Mouse (Mus musculus) CD8-positive naive resting alpha-beta T cell, adult 2 months (primary cell): ENCODE measurements around the gene Kdelr3.

Source experiments
- DNase-seq, 2 experiments: peaks; one replicate each; pipeline ENCODE4 v3.0.0; 2022; ENCODE audit warnings: low read depth in 2 of 2, low spot score in 2 of 2

The Kdelr3 gene

DNA sequence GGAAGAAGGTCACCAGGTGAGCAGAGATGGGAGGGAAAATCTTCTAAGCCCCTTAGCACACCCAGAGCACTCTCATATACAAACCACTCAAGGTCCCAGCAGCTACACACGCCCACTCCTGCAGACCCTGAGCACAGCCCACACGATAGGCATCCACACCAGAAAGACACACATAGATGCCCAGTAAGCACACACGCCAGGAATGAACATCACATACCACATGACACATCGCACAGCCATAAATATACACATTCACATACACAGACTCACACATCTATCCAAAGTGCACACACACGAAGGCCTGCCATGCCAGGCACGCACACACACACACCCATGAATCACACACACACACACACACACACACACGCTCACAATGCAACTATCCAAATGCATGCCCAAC lies 5.8 kb upstream of the Kdelr3 start:
- DNase-seq = no peak

DNA sequence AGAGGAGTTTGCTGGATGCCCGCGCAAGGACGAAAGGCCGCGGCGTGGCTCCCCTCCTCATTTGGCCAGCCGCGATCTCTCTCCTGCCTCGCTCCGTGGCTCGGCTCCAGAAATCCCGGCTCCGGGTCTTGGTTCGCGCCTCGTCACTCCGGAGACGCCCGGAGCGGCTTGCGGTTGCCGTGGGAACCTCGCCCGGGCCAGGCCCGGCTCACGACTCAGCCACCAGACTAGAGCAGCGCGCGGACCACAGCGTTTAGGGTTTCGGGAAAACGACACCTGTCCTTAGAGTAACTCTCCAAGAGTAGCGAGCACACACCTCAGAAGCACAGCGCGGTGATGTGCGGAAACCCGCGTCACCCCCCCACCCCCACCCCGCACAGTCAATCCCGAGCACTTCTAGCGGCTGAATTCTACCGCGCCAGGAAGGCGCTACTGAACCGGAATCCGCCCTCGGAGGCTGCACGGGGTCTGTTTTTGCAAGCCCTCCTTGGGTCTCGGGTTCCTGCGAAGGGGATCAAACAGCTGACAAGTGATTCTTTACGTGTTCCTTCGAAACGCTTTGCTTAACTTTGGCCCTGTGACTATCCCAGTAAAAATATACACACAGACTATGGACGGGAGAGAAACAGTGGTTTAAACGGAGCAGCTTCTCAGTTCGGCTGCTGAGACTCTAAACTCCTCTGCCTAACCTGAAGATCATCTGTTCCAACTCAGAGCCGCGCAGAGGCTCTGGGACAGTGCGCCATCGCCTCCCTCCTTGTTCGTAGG lies 4.5 kb upstream of the Kdelr3 start:
- DNase-seq = no peak

DNA sequence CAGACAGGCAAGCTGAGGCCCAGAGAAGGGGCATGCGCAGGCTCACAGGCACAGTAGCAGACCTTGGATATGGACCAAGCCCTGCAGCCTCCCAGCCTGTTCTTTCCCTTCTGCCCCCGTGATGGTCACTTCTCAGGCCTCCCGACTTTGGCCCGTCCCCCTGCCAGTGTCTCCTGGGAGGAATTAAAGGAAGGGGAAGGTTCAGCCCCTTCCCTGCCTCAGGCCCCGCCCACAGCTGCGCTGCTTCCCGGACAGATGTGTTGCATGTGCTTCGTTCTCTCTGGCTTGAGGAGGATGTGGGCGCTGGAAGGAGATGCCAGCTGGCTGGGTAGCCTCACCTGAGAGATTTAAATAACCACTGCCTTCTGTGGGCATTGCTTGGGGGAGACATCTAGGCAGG lies 2.3 kb upstream of the Kdelr3 start:
- DNase-seq = no peak

DNA sequence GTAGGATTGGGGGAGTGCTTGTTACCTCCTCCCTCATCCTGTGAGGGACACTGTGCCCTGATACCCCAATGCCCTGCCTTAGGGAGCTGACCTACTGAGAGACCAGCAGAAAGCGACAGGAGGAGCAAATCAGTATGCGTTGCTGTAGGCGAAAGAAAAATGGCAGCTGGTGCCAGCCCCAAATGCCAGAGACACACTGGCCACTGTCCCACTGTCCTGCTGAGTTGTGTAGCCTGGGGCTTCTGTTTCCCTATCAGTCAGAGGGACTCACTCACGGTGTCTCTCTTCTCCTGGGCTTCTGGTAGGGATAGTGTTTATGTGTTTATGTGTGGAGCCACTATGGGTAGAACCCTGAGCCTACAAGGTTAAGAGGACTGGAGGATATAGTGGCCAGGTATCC lies 1.5 kb downstream of the Kdelr3 start:
- DNase-seq = no peak

DNA sequence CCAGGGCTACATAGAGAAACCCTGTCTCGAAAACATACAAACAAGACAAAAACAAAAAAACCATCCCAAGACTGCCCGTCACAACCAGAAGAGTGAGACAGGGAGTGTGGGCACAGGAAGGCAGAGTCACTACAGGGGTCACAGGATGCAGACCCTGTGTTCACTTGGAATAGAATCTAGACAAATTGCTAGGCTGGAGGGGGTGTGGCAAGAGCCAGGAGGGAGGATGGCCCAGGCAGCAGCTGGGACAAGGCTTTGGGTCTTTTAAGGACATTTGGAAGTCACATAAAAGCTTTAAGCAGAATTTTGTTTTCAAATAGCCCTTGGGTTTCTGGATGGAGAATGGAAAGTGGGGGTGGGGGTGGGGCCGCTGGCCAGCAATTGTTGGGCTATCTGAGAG lies 2.4 kb downstream of the Kdelr3 start:
- DNase-seq = no peak

DNA sequence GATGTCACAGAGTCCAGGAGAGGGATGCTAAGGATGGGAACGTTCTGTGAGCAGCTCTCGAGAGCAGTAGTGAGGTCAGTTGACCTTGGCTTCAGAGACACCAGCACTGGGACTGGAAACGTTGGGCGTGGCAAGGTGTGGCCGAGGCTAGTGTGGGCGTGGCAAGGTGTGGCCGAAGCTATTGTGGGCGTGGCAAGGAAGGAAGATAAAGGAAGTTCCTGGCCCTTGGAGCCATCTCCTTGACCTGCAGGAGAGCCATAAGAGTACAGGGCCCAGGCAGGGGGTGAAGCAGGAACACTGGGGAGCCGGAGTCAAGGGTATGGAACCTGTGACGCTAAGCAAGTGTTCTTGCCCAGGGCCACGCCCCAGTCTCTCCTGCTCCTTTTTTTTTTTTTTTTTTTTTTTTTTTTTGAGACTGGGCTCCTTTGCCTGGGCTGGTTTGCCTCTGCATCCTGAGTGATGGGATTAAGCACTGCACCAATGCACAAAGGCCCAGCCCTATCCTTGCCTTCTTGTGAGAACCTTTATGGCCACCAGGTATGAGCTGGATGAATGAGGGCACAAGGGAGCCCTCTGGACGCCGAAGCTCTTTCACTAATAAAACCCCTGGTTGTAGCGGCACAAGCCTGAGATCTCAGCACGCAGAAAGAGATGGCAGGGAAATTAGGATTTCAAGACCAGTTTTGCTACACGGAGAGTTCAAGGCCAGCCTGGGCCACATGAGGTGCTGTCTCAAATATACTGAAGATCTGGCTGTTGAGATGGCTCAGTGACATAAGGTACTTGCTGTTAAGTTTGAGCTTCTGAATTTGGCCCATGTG lies 3.4 kb downstream of the Kdelr3 start:
- DNase-seq = no peak

DNA sequence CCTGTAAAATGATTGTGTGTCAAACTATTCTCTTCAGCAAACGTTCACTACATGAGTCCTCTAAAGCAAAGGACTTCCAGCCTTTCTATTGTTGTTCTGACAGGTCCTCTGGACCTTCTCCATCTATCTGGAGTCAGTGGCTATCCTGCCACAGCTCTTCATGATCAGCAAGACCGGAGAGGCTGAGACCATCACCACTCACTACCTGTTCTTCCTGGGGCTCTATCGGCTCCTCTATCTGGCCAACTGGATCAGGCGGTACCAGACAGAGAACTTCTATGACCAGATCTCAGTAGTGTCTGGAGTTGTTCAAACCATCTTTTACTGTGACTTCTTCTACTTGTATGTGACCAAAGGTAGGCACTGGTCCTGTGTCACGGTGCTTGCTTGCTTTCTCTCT lies 9.4 kb downstream of the Kdelr3 start:
- DNase-seq = no peak

DNA sequence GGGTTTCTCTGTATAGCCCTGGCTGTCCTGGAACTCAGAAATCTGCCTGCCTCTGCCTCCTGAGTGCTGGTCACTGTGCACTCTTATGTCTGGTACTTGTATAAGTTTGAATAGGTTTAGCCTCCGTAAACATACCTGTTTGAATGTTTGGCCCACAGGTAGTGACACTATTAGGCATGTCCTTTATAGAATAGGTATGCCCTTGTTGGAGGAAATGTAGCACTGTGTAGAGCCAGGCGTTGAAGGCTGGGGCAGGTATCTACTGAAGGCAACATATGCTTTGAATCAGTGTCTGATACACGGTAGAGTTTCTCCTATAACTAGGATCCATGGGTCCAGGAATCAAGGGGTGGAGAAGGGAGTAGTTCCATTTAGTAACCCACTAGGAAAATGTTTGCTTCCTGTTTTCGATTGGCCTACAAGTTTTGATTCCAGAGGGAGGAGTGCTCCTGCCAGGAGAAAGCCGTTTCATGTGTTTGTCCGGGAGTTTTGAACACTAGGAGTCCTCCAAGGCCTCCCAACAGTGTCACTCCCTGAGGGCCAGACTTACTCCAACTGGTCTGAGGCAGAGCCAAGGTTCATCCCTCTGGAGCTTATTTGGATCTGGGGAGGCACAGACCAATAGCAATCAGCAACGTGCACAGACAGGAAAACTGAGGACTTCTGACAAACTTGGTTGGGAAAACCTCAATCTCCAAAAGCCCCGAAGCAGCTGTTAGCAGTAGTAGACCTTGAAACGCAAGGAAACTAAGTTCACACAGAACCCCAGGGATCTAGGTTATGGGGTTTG lies 10.0 kb downstream of the Kdelr3 start:
- DNase-seq = no peak

DNA sequence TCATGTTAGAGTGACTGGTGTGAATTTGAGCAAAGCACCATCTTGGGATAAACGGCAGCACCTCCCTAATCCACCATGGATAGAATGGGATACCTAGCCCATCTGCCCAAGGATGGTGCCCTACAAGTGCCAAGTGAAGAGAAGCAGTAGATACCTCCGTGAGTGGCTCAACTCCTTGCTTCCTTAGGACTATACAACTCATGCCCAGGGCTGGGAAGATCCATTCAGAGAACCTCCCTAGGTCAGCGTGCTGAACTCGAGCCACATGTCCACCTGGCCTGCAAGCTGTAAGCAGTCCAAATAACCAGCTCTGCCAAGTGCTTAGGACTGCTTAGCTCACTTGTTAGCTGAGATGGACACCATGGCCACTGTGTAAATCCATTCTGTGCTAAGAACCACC lies 11.0 kb downstream of the Kdelr3 start:
- DNase-seq = no peak

DNA sequence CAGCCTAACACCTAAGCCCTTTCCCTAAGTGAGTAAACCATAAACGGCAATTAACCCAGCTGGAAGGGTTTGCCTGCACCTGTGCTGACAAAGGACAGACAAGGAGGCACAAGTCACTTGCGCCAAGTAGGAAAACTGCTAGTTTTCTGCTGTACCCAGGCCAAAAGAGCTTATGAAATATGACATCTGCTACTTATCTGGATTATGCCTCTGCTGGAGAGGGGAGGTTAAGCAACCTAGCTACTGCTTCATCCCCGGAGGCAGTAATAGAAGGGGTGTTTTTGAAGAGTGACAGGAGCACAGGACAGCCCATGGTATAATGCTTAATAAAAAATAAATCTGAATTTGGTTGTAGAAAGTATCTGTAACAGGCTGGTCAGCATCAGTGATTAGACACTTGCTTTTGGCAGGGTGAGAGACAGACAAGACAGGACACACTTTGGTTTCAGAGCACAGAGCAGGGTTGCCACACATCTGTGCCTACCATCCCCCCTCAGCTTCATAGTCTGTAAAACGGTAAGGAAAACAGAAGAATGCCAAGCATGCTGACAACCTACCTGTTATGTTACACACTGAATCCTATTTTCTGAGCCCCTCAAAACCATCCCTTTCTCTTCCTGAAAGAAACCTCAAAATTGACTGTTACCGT lies 11.9 kb downstream of the Kdelr3 start:
- DNase-seq = no peak

DNA sequence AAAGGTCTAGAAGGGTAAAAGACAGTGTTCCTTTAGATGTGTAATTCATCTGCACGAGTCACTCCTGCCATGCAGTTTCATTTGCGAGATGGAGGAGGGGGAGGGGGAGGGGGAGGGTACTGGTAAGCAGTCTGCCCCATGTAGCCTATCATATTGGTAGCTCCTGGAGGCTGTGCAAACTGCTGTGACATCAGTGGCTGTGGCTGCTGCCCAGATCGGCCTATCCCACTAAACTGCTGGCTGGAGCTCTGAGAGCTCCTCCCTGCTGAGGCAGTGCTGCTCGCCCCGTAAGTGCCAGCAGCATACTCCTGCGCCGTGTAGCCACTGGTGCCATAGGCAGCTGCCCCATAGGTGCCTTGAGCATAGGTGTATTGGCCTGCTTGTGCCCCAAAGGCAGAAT lies 13.7 kb downstream of the Kdelr3 start:
- DNase-seq = no peak

DNA sequence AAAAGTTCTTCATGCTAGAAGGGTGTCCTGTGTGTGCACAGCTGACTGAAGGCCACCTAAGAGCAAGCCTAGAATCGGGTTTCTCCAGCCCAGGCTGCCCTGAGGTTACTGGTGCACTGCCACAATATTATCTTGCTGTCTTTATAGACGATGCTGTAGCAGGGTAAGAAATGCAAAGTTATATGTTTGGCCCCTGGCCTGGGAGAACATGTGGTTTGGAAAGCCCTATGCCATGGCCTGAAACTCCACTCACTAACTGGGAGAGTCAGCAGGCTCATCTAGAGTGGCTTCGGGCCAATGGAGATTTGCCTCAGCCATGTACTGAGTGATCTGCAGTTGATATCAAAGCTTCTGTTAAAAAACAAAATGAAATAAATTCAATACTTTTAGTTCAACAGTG lies 17.6 kb downstream of the Kdelr3 start:
- DNase-seq = no peak

DNA sequence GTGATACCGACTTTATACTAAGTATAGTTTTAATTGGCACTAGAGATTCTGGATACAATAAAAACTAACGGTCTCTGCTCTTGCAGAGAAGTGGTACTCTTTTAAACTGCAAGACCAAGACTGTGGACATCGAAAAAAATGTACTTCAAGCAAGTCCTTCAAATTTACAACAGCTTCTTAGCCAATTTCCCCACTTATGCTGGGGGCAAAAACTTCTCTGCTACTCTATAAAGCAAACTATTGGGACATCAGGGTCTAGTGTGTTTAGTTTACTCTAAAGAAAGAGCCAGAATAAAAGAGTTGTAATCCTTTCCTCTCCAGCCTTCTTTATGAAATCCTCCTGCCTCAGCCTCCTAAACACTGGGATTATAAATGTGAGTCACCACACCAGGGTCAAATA lies 27.8 kb downstream of the Kdelr3 start:
- no peak for DNase-seq

DNA sequence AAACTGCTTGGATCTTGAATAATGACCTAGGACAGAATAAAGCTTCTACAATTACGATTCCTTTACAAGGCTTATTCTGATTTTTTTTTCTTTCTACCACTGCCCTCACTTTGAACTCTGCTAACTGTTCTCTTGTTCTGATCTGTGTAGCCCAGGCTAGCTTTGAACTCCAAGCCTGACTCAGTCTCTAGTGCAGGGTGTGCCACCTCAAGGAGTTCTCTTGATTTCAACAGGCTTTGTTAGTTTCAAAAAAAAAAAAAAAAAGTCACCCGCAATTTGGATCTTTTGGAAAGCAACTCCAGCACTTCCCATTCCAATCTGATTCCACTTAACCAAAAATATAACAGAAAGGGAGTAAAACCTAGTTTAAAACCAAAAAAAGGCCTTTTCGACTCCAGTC lies 29.3 kb downstream of the Kdelr3 start:
- no peak for DNase-seq

DNA sequence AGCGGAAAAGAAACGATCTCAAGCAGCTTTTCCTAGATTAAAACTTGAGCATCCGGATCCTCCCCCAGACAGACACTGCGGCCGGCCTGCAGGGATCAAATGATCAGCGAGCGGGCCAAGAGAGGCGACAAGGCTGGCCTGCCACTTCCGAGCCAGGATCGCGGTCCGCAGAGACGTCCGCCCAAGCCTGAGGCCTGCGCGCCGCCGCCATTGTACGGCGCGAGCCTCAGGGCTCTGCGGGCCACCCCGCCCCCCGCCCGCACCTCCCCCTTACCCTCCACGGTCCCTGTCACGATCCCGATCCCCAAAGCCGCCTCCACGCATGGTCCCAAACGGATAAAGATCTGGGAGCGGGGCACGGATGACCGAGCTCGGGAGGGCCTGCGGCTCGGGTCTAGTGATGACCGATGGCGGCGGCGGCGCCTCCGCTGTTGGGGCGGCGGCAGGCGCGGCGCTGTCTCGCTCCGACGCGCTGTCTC lies 29.7 kb downstream of the Kdelr3 start:
- peak; percentile 39 to 46 for DNase-seq

DNA sequence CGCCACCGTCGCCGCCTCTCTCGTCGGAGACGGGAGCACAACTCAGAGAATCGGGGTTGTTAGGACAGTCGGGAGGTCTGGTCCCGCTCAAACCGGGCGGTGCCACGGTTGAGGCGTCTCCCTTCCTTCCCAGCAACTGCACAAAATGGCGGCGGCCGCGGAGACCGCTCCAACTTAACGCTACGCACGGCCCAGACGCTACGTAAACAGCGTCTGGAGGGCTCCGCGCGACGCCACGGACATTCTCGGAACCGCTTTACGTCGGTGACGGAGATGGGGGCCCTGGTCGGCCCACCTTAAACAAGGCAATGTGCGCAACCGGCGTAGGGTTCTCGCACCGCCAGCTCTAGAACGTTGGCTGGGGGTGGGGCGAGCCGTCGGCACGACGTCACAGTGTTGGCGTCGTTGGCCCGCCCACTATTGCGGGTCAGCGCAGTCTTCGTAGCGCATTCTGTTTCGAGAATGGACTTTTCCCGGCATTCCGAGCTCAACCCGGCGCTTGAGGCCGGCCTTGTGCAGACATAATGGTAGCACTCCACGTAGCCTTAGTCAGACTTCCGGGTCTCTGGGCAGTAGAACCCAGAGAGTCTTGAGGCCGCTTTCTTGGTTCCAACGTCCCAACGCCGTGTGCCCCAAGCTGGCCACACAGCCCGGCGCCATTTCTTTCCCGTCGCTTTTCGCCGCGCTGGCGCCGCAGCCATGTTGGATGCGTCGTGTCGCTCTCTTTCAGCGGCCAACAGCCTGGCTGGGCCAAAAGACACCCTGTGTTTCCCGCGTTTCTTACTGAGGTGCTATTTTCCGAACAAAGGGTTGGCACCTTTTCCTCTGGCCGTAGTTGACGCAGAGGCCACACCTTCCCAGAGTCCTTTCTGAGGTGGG lies 30.4 kb downstream of the Kdelr3 start, which contains the start of gene Ddx17:
TSS of gene Ddx17 (minus strand) at position 332 of the 879 bp plus-strand sequence.
- peak; percentile 98 to 99 for DNase-seq

DNA sequence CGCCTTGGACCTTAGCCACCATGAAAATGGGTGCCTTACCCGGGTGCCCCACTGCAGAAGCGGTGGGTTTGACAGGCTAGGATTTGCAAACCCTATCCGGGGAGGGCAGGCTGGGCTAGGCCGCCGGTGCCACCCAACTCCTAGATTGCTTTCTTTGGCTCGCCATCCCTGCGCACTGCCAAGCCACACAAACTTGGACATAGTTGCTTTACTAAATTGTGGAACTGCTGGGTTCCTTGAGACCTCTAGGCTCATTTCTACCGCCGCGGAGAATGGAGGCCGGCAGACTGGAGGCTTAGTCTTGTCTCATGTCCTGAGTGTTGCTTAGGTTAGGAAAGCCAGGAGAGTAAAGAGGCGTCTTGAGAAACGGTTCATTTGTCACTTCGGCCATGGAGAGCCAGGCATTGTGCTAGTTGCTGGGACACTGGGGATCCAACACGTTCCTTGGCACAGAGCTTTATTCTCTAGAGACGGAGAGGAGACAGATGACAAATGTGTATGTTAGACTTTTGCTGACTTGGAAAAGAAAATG lies 31.1 kb downstream of the Kdelr3 start:
- DNase-seq = no peak

DNA sequence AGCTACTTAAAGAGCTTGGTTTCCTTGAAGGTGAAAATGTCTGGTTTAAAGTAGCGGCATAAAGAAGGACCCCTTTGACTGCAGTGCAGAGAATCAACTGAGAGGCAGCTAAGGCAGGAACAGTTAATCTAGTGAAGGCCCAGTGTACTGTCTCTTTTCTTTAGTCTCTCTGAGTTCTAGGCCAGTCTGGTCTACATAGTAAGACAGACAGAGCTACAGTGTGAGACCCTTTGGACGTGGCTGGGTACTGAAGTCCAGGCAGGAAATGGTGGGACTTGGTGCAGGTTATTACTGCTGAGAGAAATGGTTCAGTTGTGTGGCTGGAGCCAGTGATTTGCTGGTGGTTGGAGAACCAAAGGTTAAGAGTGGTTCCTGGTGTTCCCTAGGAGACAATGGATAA lies 32.0 kb downstream of the Kdelr3 start:
- no peak for DNase-seq

DNA sequence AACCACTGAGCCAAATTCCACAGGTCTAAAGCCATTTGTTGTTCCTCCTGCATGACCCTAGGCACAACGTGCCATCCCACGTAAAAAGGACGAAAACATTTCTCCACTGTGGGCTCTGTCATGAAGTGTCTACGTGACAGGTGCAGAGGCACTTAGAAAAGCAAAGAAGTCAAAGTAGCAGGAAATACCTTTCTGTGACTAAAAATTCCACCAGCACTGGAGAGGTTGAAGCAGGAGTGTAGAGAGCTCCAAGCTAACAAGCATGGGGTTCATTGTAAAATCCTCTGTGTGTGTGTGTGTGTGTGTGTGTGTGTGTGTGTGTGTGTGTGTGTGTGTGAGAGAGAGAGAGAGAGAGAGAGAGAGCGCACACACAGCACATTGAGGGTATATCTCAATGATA lies 36.4 kb downstream of the Kdelr3 start:
- DNase-seq = no peak

DNA sequence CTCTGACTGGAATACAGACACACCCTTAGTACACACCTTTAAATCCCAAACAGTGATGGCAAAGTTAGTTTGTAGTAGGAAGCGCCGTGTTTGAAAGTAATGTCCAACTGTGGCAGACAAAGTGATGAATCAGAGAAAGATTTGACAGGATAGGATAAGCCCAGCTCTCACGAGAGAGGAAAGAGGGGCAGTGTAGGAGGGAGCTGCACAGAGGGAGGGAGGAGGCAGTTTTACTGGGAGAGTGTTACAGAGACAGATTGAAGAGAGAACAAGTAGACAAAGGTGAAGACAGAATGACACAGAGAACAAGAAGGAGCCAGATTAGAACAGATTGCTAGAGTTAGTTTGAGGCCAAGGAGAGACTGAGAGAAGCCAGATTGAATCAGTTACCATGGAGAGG lies 43.4 kb downstream of the Kdelr3 start:
- DNase-seq = no peak
